Mouse (Mus musculus) MEL-GATA-1-ER (cell line): ENCODE measurements around the gene Gpr176.

ENCODE experiments used
- DNase-seq: peaks from one replicate; pipeline ENCODE4 v3.0.0-alpha.2; 2012; ENCODE audit warnings: low read depth; ENCODE audit errors: extremely low read depth

The Gpr176 gene

DNA sequence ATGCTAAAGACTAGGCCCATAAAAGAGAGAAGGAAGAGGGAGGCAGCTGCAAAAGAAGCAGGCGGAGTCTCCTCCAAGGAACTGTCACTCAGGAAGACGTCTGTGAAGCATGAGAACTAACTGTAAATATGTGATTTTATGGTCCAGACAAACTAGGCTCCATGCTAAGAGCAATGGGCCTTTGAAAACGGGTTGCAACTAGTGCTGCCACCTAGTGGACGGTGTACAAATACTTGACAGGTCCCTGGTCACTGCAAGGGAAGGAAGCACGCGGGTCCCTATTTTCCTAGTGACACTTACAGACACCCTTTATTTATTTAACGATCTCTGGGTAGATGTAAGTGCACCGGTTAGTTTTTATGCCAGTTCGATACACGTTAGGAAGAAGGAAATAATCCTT is 127.3 kb downstream of the Gpr176 start:
- peak; percentile 44 for DNase-seq

DNA sequence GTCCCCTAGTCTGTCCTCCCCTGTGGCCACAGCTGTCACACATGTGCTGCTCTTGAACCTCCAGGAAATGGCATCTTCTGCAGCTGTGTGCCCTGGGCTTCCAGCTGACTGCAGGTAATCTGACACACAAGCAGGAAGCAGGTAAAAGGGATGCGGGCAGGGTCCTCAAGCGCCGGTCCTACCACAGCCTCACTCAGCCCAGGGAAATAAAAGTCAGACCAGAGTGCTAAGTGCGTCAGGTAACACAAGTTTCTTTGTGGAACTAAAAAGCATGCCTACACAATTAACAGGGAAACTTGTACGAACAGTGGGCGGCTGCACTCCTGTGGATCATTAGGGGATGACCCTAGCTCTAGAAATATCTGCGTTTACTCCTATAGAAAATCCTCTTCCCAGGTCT is 137.0 kb downstream of the Gpr176 start:
- DNase-seq, result no peak

DNA sequence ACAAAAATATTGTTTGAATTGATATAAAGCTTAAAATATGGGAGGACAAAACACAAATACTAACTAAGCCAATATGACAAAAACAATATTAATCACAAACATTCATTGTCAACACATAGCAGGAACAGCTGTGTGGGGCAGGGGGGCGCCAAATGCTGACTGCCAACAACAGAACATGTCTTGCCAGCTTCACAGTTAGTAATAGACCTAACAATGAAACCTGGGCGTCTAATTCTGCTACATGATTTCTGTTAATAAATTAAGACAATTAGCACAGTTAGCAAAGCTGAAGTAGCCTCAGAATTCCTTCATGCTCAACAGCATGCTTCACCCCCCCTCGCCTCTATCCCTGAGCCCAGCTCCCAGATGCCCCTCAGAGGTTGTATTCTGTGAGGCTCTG is 137.6 kb downstream of the Gpr176 start:
- DNase-seq, result no peak

DNA sequence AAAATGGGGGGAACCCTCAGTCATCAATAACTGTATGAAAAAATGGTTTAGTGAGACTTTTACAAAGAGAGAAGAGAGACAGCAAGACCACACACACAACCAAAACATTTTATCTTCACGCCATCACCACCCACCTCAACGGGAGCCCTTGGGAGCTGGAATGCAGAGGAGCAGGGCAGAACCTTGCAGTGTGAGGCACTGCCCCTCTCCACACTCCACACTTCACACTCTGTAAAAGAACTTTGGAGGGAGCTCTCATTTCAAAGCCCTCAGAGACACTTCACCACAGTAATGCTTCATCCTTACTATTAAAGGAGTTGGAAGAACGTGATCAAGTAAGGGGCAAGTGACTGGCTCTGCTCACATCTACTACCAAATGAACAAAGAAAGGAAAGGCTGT is 142.7 kb downstream of the Gpr176 start:
- no peak for DNase-seq

DNA sequence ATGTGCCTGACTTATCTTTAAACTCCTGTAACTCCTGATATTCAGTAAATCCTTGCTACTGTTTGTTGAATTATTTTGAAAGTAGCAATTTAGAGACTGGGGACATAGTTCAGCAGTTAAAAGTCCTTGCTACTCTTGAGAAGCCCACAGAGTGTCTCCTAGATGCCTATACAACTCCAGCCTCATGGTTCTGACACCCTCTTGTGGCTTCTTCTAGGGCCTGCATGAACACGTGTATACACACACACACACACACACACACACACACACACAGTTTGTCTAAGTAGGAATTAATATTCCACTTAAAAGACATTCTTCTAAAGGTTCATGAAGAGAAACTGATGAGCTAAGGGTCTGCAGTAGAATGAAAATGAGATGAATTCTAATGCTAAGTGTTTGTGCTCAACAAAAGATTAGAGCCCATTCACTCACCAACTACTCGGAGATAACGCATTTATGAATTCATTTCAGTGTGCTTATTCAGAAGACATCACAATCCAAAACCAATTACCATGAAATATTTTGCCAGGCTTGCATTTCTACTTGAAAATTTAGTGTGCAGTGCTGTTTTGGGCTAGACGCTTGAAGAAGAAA is 144.6 kb downstream of the Gpr176 start:
- DNase-seq, result no peak
